Mouse (Mus musculus) liver, embryonic 15.5 days (tissue): ENCODE measurements around the gene Pef1. TPM values are rescaled to one million over a fixed set of nuclear protein-coding genes. Genes with fewer than 3 reads are reported as not detected.
A peak's percentile ranks its signal among the peaks of the same experiment; 100 is the strongest.

Source experiments
- ATAC-seq: fragments of 200-750 bp; cut with Nextera tagmentation; 2 replicates; pipeline ENCODE4 v1.8.0; 2017; ENCODE audit warnings: moderate number of reproducible peaks, mild to moderate bottlenecking, moderate library complexity; ENCODE audit not compliant: insufficient read depth
- H3K27ac ChIP-seq: fragments of 300-500 bp; sonication (generic); replicated peaks from 2 replicates; pipeline ENCODE4 v1.5.1; 2015; ENCODE audit warnings: mild to moderate bottlenecking, inconsistent platforms
- H3K27me3 ChIP-seq: fragments of 300-500 bp; sonication (generic); 2 replicates; pipeline ENCODE4 v1.6.1; 2015; ENCODE audit warnings: mild to moderate bottlenecking, inconsistent platforms
- H3K36me3 ChIP-seq: fragments of 300-500 bp; sonication (generic); replicated peaks from 2 replicates; pipeline ENCODE4 v1.6.1; 2015; ENCODE audit warnings: moderate library complexity, mild to moderate bottlenecking, inconsistent platforms
- H3K4me1 ChIP-seq: fragments of 300-500 bp; sonication (generic); replicated peaks from 2 replicates; pipeline ENCODE4 v1.6.1; 2015; ENCODE audit warnings: inconsistent platforms
- H3K4me2 ChIP-seq: fragments of 300-500 bp; sonication (generic); 2 replicates; pipeline ENCODE4 v1.6.1; 2015; ENCODE audit warnings: moderate library complexity, mild to moderate bottlenecking, inconsistent platforms
- H3K4me3 ChIP-seq: fragments of 300-500 bp; sonication (generic); replicated peaks from 2 replicates; pipeline ENCODE4 v1.5.1; 2015; ENCODE audit warnings: mild to moderate bottlenecking, inconsistent platforms
- H3K9ac ChIP-seq: fragments of 300-500 bp; sonication (generic); 2 replicates; pipeline ENCODE4 v1.6.1; 2015; ENCODE audit warnings: moderate library complexity, mild to moderate bottlenecking, inconsistent platforms
- H3K9me3 ChIP-seq: fragments of 300-500 bp; sonication (generic); replicated peaks from 2 replicates; pipeline ENCODE4 v1.6.1; 2016; ENCODE audit warnings: inconsistent platforms
- WGBS: fragments of 180-500 bp; shearing (Covaris S2); methylation state at CpG from one replicate; pipeline ENCODE4 v1.1.7; 2015; ENCODE audit warnings: mixed read lengths; ENCODE audit not compliant: insufficient replicate concordance; 5-methylcytosine and 5-hydroxymethylcytosine counted together
- polyA plus RNA-seq: library from polyadenylated mRNA; unstranded; fragments of >200 nt; fragmentation: Nextera tagmentation; extraction: Ambion mirVana; gene quantifications from 2 replicates; pipeline ENCODE4 v1.2.1, GENCODE M21; 2015

The Pef1 gene
- polyA plus RNA-seq, 1 experiment from 2014 or later = 41.2 TPM

GRCm38 (mm10) chr4:130138441-130139213 is 36.3 kb downstream of the Pef1 start:
- Histone ChIP-seq H3K27ac (no peak overlapping the region), H3K4me3 (peak overlapping the region; percentile 5; the same call in 1 of the 2 replicates), H3K9ac (no peak overlapping the region), H3K4me2 (no peak overlapping the region), H3K36me3 (no peaks in the 10 kb centered on the region), H3K27me3 (peaks cover 83% of the 10 kb centered on the region), H3K4me1 (no peaks in the 10 kb centered on the region; the same call in 1 of the 2 replicates), H3K9me3 (no peaks in the 10 kb centered on the region)
- 0 out of 2 replicates have a peak, but pooled peaks have one; percentile 39 for ATAC-seq
- WGBS = 2% methylated on average over 46 of the region's 57 CpGs

- H3K27me3 ChIP-seq = peaks cover 88% of the 10 kb centered on the region
- no peak within 1 kb of the TSS for H3K27ac ChIP-seq
- no peak within 1 kb of the TSS for H3K9ac ChIP-seq
- H3K9me3 ChIP-seq = no peaks in the 10 kb centered on the region
- H3K4me1 ChIP-seq = no peaks in the 10 kb centered on the region; the same call in 1 of the 2 replicates
- WGBS = 6% methylated on average over 15 of the region's 15 CpGs
- peak within 1 kb of the TSS; percentile 5; the same call in 1 of the 2 replicates for H3K4me3 ChIP-seq
- H3K36me3 ChIP-seq = no peaks in the 10 kb centered on the region
- no peak within 1 kb of the TSS for H3K4me2 ChIP-seq
- no peak for ATAC-seq
Observed at GRCm38 (mm10) chr4:130139214-130139492, 36.8 kb downstream of the Pef1 start, which contains the start of gene Hcrtr1. Gene Hcrtr1 (minus strand): TSS chr4:130139359.

GRCm38 (mm10) chr4:130140992-130141402 is 38.6 kb downstream of the Pef1 start:
- Histone ChIP-seq H3K27me3 (peaks cover 79% of the 10 kb centered on the region), H3K4me3 (no peak overlapping the region), H3K27ac (no peak overlapping the region), H3K4me1 (no peaks in the 10 kb centered on the region; the same call in 1 of the 2 replicates), H3K9me3 (no peaks in the 10 kb centered on the region), H3K9ac (no peak overlapping the region), H3K4me2 (no peak overlapping the region), H3K36me3 (no peaks in the 10 kb centered on the region)
- 39% methylated on average over 9 of the region's 9 CpGs for WGBS
- ATAC-seq = no peak

GRCm38 (mm10) chr4:130141786-130142185 is 39.4 kb downstream of the Pef1 start:
- peaks cover 76% of the 10 kb centered on the region for H3K27me3 ChIP-seq
- no peaks in the 10 kb centered on the region; the same call in 1 of the 2 replicates for H3K4me1 ChIP-seq
- no peak for ATAC-seq
- no peaks in the 10 kb centered on the region for H3K9me3 ChIP-seq
- no peaks in the 10 kb centered on the region for H3K36me3 ChIP-seq
- H3K9ac ChIP-seq = no peak overlapping the region
- WGBS = 46% methylated on average over 3 of the region's 3 CpGs
- no peak overlapping the region for H3K4me3 ChIP-seq
- no peak overlapping the region for H3K27ac ChIP-seq
- no peak overlapping the region for H3K4me2 ChIP-seq

GRCm38 (mm10) chr4:130148405-130148804 is 46.0 kb downstream of the Pef1 start:
- Histone ChIP-seq H3K9me3 (no peaks in the 10 kb centered on the region), H3K9ac (no peak overlapping the region), H3K4me1 (no peaks in the 10 kb centered on the region), H3K4me3 (no peak overlapping the region), H3K27ac (no peak overlapping the region), H3K27me3 (peaks cover 47% of the 10 kb centered on the region), H3K36me3 (no peaks in the 10 kb centered on the region), H3K4me2 (no peak overlapping the region)
- ATAC-seq = no peak
- 25% methylated on average over 10 of the region's 10 CpGs for WGBS

- ATAC-seq = no peak
- H3K27me3 ChIP-seq = peaks cover 44% of the 10 kb centered on the region
- no peaks in the 10 kb centered on the region for H3K9me3 ChIP-seq
- 0 out of 2 replicates have a peak, but pooled peaks cover 3% of the 10 kb centered on the region for H3K4me1 ChIP-seq
- 63% methylated on average over 3 of the region's 3 CpGs for WGBS
- H3K9ac ChIP-seq = no peak overlapping the region
- H3K4me3 ChIP-seq = no peak overlapping the region
- H3K27ac ChIP-seq = no peak overlapping the region
- H3K4me2 ChIP-seq = no peak overlapping the region
- no peaks in the 10 kb centered on the region for H3K36me3 ChIP-seq
Observed at GRCm38 (mm10) chr4:130154250-130154649, 51.9 kb downstream of the Pef1 start.

GRCm38 (mm10) chr4:130156812-130157371 is 54.5 kb downstream of the Pef1 start:
- no peak for ATAC-seq
- no peak overlapping the region for H3K9ac ChIP-seq
- H3K27me3 ChIP-seq = peaks cover 39% of the 10 kb centered on the region
- H3K27ac ChIP-seq = no peak overlapping the region
- 24% methylated on average over 12 of the region's 12 CpGs for WGBS
- no peak overlapping the region for H3K4me2 ChIP-seq
- H3K9me3 ChIP-seq = no peaks in the 10 kb centered on the region
- 0 out of 2 replicates have a peak, but pooled peaks cover 3% of the 10 kb centered on the region for H3K4me1 ChIP-seq
- H3K4me3 ChIP-seq = no peak overlapping the region
- no peaks in the 10 kb centered on the region for H3K36me3 ChIP-seq

- H3K4me3 ChIP-seq = no peak overlapping the region
- no peak overlapping the region for H3K27ac ChIP-seq
- H3K4me1 ChIP-seq = peaks cover 8% of the 10 kb centered on the region
- no peaks in the 10 kb centered on the region for H3K9me3 ChIP-seq
- 32% methylated on average over 4 of the region's 4 CpGs for WGBS
- H3K36me3 ChIP-seq = peaks cover 7% of the 10 kb centered on the region; the same call in 1 of the 2 replicates
- no peak for ATAC-seq
- peaks cover 56% of the 10 kb centered on the region for H3K27me3 ChIP-seq
- no peak overlapping the region for H3K4me2 ChIP-seq
- H3K9ac ChIP-seq = no peak overlapping the region
Observed at GRCm38 (mm10) chr4:130161349-130161748, 59.0 kb downstream of the Pef1 start.

- Histone ChIP-seq H3K36me3 (peaks cover 23% of the 10 kb centered on the region; the same call in 1 of the 2 replicates), H3K27ac (no peak overlapping the region), H3K9me3 (no peaks in the 10 kb centered on the region), H3K9ac (no peak overlapping the region), H3K27me3 (peaks cover 67% of the 10 kb centered on the region), H3K4me1 (peaks cover 16% of the 10 kb centered on the region), H3K4me2 (peak overlapping the region; percentile 36), H3K4me3 (no peak overlapping the region)
- WGBS = 5% methylated on average over 20 of the region's 20 CpGs
- no peak for ATAC-seq
Observed at GRCm38 (mm10) chr4:130163391-130163861, 61.1 kb downstream of the Pef1 start.

- H3K9ac ChIP-seq = no peak overlapping the region
Observed at GRCm38 (mm10) chr4:130164121-130164520, 61.8 kb downstream of the Pef1 start.

GRCm38 (mm10) chr4:130166061-130166460 is 63.7 kb downstream of the Pef1 start:
- Histone ChIP-seq H3K4me1 (peaks cover 27% of the 10 kb centered on the region), H3K4me3 (no peak overlapping the region), H3K9me3 (no peaks in the 10 kb centered on the region), H3K27me3 (peaks cover 73% of the 10 kb centered on the region), H3K9ac (no peak overlapping the region), H3K27ac (no peak overlapping the region), H3K4me2 (no peak overlapping the region), H3K36me3 (peaks cover 37% of the 10 kb centered on the region)
- no peak for ATAC-seq
- WGBS = 70% methylated on average over 18 of the region's 18 CpGs

More at GRCm38 (mm10) chr4:130164121-130164520, 61.8 kb downstream of the Pef1 start:
- 68% methylated on average over 6 of the region's 6 CpGs for WGBS
- ATAC-seq = no peak
- peaks cover 30% of the 10 kb centered on the region; the same call in 1 of the 2 replicates for H3K36me3 ChIP-seq
- peaks cover 21% of the 10 kb centered on the region for H3K4me1 ChIP-seq
- no peak overlapping the region for H3K4me2 ChIP-seq
- H3K4me3 ChIP-seq = no peak overlapping the region
- no peak overlapping the region for H3K27ac ChIP-seq
- H3K27me3 ChIP-seq = peaks cover 72% of the 10 kb centered on the region
- no peaks in the 10 kb centered on the region for H3K9me3 ChIP-seq
